Mouse (Mus musculus) midbrain, embryonic 10.5 days (tissue): ENCODE results near the gene Mrpl20. TPM values are rescaled to one million over a fixed set of nuclear protein-coding genes. Genes with fewer than 3 reads are reported as not detected.
A peak's percentile ranks its signal among the peaks of the same experiment; 100 is the strongest.

Experiments used
- DNase-seq: peaks from one replicate; pipeline ENCODE4 v3.0.0-alpha.2; 2017; ENCODE audit warnings: low spot score
- H3K27ac ChIP-seq: fragments of 300-500 bp; sonication (generic); replicated peaks from 2 replicates; pipeline ENCODE4 v1.5.1; 2016; ENCODE audit warnings: mild to moderate bottlenecking
- H3K27me3 ChIP-seq: fragments of 300-500 bp; sonication (generic); 2 replicates; pipeline ENCODE4 v1.6.1; 2016; ENCODE audit warnings: low read depth, mild to moderate bottlenecking; ENCODE audit not compliant: poor library complexity, severe bottlenecking
- H3K36me3 ChIP-seq: fragments of 300-500 bp; sonication (generic); 2 replicates; pipeline ENCODE4 v1.6.1; 2016; ENCODE audit warnings: mild to moderate bottlenecking, moderate library complexity
- H3K4me1 ChIP-seq: fragments of 300-500 bp; sonication (generic); 2 replicates; pipeline ENCODE4 v1.6.1; 2016
- H3K4me3 ChIP-seq: fragments of 300-500 bp; sonication (generic); 2 replicates; pipeline ENCODE4 v1.5.1; 2016; ENCODE audit warnings: mild to moderate bottlenecking, moderate library complexity
- H3K9me3 ChIP-seq: fragments of 300-500 bp; sonication (generic); replicated peaks from 2 replicates; pipeline ENCODE4 v1.6.1; 2016; ENCODE audit warnings: mild to moderate bottlenecking
- WGBS: fragments of 180-500 bp; shearing (Covaris S2); methylation state at CpG from one replicate; pipeline ENCODE4 v1.1.7; 2016; 5-methylcytosine and 5-hydroxymethylcytosine counted together
- polyA plus RNA-seq: library from polyadenylated mRNA; unstranded; fragments of >200 nt; fragmentation: Nextera tagmentation; extraction: Ambion mirVana; gene quantifications from 2 replicates; pipeline ENCODE4 v1.2.1, GENCODE M21; 2016

Gene Mrpl20
- 235 and 260 TPM in 2 replicates for polyA plus RNA-seq

DNA sequence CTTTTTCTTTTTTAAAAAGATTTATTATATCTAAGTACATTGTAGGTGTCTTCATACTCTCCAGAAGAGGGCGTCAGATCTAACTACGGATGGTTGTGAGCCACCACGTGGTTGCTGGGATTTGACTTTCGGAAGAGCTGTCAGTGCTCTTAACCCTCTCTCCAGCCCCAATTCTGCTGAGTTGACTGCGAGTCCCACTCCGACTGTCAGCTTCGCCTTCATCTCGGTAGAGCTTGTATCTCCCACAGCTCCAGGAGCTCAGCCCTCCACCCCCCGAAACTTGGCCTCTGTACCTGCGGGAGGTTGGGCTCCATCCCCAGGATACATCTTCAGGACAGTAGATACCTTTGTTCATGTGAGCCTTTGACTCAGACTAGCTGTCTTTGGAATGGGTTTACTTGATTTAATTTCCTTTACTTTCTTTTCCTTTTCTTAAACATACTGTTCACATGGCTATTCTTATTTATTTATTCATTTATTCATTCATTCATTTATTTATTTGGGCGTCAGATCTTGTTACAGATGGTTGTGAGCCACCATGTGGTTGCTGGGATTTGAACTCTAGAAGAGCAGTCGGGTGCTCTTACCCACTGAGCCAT lies at the start of gene Mrpl20:
Gene Mrpl20 (plus strand): TSS at position 138 of the 599 bp plus-strand sequence.
- Histone ChIP-seq H3K27me3 (no peaks in the 10 kb centered on the region), H3K4me1 (peaks cover 22% of the 10 kb centered on the region), H3K36me3 (peaks cover 29% of the 10 kb centered on the region), H3K9me3 (no peaks in the 10 kb centered on the region), H3K27ac (peak within 1 kb of the TSS; percentile 89), H3K4me3 (peak within 1 kb of the TSS; percentile 94)
- 7% methylated on average over 12 of the region's 12 CpGs for WGBS
- no peak for DNase-seq

DNA sequence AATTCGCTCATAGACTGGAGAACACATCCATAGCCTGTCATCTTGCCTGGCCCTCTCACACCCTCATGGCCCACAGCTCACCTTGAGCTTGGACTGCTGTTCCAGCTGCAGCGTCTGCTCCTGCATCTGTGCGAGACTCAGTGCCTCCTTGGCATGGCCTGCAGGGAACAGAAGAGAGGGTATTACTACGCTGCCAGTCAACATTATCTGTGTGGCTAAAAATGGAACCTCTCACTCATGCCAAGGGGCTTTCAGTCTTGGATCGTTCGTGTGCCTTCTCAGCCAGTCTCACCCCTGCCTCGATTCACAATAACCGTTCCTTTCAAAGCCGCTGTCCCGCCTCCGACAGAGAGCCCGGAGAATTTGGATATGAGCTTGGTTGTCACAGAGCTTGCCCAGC lies 45.7 kb upstream of the Mrpl20 start:
- WGBS: 93% methylated on average over 12 of the region's 12 CpGs
- no peaks in the 10 kb centered on the region for H3K9me3 ChIP-seq
- H3K36me3 ChIP-seq: peaks cover 62% of the 10 kb centered on the region
- no peaks in the 10 kb centered on the region for H3K27me3 ChIP-seq
- H3K4me1 ChIP-seq: peaks cover 29% of the 10 kb centered on the region
- H3K4me3 ChIP-seq: no peak overlapping the region
- no peak overlapping the region for H3K27ac ChIP-seq
- DNase-seq: no peak

DNA sequence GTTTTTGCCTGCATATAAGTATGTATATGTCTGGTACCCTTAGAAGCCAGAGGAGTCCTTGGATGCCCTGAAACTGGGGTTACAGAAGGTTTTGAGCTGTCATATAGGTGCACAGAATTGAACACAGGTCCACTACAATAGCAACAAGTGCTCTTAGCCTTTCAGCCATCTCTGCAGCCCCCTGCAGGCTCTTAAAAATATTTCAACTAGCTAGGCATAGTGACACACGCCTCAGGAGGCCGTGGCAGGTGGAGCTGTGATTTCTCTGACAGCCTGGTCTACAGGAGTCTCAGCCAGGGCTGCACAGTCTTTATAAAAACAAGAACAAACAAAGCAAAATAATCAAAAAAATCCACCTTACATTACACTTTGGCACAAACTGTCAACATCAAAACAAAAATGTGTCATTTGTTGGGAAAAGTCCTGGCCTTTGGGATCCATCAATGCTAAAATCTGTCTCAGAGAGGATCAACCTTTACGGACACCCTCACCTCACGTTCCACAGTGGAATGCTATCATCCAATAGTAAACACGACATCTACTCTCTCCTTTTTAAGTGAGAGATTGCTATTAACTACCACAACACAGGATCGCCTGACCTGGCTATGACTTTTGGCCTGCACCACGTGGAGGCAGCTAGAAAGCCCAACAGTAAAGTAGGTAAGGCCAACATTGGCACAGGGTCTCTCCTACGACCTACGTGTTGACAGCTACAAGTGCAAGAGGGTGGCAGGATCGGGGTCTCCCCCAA lies 42.6 kb upstream of the Mrpl20 start:
- Histone ChIP-seq H3K4me1 (peaks cover 35% of the 10 kb centered on the region), H3K27me3 (no peaks in the 10 kb centered on the region), H3K9me3 (no peaks in the 10 kb centered on the region), H3K36me3 (peaks cover 33% of the 10 kb centered on the region), H3K27ac (peak overlapping the region; percentile 84), H3K4me3 (peak overlapping the region; percentile 77)
- WGBS: 7% methylated on average over 10 of the region's 10 CpGs
- DNase-seq: no peak

DNA sequence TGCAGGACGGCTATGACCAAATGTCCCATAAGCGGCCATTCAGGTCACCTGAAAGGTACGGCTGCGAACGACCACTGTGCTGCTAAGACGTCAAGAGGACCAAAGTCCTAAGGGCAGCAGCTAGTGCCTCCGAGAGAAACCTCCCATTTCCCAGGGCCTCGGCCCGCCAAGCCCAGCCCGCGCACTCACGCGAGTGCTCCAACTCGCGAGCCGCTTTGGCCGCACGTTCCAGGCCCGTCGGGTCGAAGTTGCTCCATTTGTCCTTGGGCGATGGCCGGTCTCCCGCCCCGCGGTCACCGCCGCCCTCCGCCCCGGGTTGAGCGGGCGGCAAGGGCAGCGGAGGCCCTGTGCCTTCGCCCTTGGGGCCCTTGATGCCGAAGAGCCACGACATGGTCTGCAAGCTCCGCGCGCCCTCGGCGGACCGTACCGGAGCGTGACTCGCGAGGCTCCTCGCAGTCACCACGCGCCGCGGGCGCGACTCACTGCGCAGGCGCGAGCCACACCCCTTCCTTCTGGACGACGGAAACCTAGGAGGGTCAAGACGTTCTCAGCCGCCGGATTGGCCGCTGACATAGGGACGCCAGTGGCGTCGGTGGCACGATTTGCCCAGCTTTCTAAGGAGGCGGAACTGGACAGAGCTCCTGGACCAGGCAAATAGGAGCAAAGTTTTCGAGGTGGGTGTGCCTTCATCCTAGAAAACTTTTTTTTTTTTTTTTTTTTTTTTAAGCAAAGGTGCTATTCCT lies 41.9 kb upstream of the Mrpl20 start, which contains the start of gene Atad3a:
Gene Atad3a (minus strand): TSS at position 481 of the 743 bp plus-strand sequence.
- peak within 1 kb of the TSS; percentile 77 for H3K4me3 ChIP-seq
- peak within 1 kb of the TSS; percentile 84 for H3K27ac ChIP-seq
- H3K4me1 ChIP-seq: peaks cover 35% of the 10 kb centered on the region
- DNase-seq: peak; percentile 97
- H3K27me3 ChIP-seq: no peaks in the 10 kb centered on the region
- peaks cover 26% of the 10 kb centered on the region for H3K36me3 ChIP-seq
- under 1% methylated on average over 68 of the region's 68 CpGs for WGBS
- no peaks in the 10 kb centered on the region for H3K9me3 ChIP-seq

DNA sequence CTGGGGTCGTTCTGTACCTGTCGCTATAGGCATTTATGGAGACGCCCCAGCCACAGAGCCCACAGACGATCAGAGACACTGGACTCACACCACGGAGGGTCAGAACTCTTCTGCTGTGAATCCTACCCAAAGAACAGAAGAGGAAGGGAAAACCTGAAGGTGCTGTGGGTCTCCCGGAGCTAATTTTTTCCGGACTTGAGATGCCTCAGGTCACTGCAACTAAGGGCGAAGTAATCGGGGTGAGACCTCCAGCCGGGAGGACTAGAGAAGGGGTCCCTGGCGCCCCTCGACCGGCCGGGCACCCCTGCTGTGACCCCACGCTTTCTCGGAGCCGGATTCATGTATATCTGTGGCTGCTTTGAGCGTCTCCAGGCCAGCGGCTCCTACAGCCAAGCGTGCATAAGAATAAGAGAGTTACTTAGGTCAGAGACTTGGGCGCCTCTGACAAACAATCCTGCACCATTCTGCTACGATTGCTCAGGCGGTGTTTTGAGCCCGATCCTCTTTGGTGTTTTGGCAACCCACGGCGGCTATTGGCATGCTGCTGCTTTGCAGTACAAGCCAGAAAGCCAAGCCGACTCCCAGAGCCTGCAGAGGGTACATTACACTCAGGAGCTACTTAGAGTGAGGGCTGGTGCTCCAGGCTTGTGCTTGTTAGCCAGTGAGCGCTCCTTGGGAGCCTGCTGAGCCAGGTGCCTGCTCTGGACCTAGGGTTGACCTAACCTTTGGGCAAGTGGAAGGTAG lies 41.1 kb upstream of the Mrpl20 start:
- H3K27me3 ChIP-seq: no peaks in the 10 kb centered on the region
- H3K4me3 ChIP-seq: peak overlapping the region; percentile 77
- peaks cover 18% of the 10 kb centered on the region for H3K36me3 ChIP-seq
- no peaks in the 10 kb centered on the region for H3K9me3 ChIP-seq
- no peak for DNase-seq
- H3K4me1 ChIP-seq: peaks cover 35% of the 10 kb centered on the region
- H3K27ac ChIP-seq: peak overlapping the region; percentile 84
- WGBS: 3% methylated on average over 28 of the region's 28 CpGs

DNA sequence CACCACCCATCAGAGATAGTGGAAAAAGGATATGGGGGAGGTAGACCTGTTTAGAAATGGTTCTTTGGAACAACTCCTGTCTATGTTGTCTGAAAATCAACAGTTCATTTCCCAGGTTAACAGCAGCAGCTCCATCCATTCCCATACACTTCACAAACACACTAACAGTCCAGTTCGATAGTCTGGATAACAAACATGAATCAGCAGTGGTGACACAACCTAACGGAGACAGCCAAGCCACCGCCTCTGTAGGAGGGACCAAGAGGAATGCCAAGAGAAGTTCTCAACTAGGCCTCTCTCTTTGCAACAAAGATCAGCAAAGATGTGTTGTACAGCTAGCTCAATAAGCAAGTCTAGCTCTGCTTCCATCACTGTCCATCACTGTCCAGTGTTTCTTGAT lies 40.3 kb upstream of the Mrpl20 start:
- H3K4me3 ChIP-seq: peak overlapping the region; percentile 77; the same call in 1 of the 2 replicates
- 90% methylated on average over 3 of the region's 3 CpGs for WGBS
- no peaks in the 10 kb centered on the region for H3K27me3 ChIP-seq
- no peak for DNase-seq
- peaks cover 10% of the 10 kb centered on the region for H3K36me3 ChIP-seq
- H3K9me3 ChIP-seq: no peaks in the 10 kb centered on the region
- peaks cover 35% of the 10 kb centered on the region for H3K4me1 ChIP-seq
- no peak overlapping the region for H3K27ac ChIP-seq

DNA sequence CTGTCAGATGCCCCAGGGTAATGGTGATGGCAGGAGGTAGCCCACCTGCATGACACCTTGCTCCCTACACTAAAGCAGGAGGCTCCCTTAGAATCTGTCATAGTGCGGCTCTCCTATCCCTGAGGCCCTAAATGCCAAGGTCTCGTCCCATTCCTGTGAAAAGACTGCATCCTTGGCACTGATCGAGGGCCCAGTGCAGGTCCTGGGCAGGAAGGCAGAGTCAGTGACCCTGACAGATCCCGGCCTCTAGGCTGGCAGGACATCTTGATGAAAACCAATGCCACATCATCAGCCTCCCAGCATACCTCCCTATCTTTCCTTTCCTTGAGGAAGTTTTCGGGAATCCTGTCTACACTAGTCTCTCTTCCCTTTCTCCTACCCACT lies 33.2 kb upstream of the Mrpl20 start:
- Histone ChIP-seq H3K9me3 (no peaks in the 10 kb centered on the region), H3K36me3 (no peaks in the 10 kb centered on the region), H3K4me3 (peak overlapping the region; percentile 61), H3K27me3 (peaks cover 41% of the 10 kb centered on the region), H3K27ac (peak overlapping the region; percentile 91), H3K4me1 (peaks cover 28% of the 10 kb centered on the region)
- WGBS: 64% methylated on average over 5 of the region's 5 CpGs
- no peak for DNase-seq

DNA sequence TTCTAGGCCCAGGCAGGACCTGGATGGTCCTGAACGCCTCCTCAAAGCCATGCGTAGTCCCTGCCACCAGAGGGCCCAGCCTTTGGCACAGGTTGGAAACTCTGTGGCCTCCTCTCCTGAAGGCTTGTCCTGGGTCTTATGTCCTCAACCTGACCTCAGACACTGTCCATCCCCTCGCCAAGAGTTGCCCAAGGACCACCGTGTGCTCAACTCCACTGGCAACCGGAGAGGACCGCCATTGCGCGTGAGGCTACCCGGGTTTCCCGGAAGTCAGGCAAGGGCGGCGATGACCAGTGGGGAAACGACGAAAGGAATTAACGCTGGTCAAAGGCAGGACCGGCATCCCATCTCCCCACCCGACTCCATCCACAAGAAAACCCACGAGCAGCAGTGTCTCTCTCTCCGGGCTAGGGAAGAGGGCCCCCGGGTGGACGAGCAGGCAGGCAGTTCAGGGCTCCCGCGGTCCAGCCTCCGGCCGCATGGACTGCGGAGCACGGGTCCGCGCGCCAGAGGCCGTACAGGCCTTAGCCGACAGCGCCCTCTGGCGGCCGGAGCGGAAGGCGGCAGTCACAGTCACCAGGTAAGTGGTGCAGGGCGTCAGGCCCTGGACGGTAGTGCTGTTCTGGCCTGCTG lies 32.7 kb upstream of the Mrpl20 start:
- WGBS: under 1% methylated on average over 37 of the region's 39 CpGs
- Histone ChIP-seq H3K36me3 (no peaks in the 10 kb centered on the region), H3K4me3 (peak overlapping the region; percentile 61), H3K27ac (peak overlapping the region; percentile 91), H3K9me3 (no peaks in the 10 kb centered on the region), H3K4me1 (peaks cover 34% of the 10 kb centered on the region), H3K27me3 (peaks cover 46% of the 10 kb centered on the region)
- peak; percentile 91 for DNase-seq

DNA sequence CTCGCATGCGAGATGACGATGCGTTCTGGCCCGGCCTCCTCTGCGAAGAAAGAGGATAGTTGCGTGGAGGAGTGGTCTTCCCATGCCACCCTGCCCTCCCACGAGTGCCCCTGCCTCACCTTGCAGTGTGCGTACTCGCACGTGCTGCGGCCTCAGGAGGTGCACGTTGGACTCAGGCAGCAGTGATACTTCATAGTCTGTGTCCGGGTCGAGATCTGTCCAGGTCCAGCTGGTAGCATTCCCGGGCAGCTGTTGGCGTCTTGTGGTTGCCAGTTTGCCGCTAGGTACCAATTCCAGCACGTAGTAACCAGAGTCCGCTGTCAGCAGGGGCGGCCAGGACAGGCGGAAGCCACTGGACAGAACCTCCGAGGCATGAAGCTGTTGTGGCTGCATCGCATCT lies 32.1 kb upstream of the Mrpl20 start:
- peaks cover 40% of the 10 kb centered on the region for H3K4me1 ChIP-seq
- no peaks in the 10 kb centered on the region for H3K9me3 ChIP-seq
- peak; percentile 13 for DNase-seq
- H3K27ac ChIP-seq: peak overlapping the region; percentile 91
- H3K27me3 ChIP-seq: peaks cover 53% of the 10 kb centered on the region
- H3K36me3 ChIP-seq: no peaks in the 10 kb centered on the region
- WGBS: 45% methylated on average over 24 of the region's 24 CpGs
- peak overlapping the region; percentile 61 for H3K4me3 ChIP-seq

DNA sequence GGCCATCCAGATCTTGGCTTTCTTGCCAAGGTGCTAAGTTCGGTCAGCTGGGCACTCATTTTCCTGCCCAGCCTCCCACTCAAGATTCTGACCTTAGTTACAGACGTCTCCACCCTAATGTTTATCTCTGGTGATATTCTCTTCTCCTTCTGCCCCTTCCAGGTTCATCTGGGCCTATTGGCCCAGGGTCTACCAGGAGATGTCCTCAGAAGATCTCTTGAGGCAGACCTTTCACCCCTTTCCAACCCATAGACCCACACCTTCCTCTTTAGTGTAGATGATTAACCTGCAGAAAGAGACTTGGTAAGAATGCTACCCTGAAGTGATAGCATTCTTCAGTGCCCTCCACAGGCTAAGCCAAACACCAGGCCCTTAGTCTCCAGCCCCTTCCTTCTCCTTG lies 31.0 kb upstream of the Mrpl20 start:
- Histone ChIP-seq H3K4me3 (no peak overlapping the region), H3K9me3 (no peaks in the 10 kb centered on the region), H3K4me1 (peaks cover 49% of the 10 kb centered on the region), H3K27me3 (peaks cover 57% of the 10 kb centered on the region), H3K27ac (no peak overlapping the region), H3K36me3 (no peaks in the 10 kb centered on the region)
- no peak for DNase-seq
- WGBS: 87% methylated on average over 2 of the region's 2 CpGs

DNA sequence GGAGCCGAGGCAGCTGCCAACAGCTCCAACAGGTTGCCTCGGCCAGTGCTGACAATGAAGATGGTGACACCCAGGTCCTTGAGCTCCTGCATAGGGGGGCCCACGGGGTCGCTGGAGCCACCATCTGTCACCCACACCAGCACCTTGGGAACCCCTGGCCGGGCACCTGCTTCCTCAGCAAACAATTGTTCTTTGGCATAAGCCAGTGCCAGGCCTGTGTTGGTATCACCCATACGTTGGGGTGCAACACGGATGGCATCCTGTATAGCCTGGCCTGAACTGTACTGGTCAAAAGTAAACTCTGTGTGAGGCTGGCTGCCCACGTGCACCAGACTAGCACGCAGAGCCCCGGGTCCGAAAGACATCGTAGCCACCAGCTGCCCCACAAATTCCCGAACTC lies 29.9 kb upstream of the Mrpl20 start:
- 91% methylated on average over 13 of the region's 13 CpGs for WGBS
- no peaks in the 10 kb centered on the region for H3K9me3 ChIP-seq
- DNase-seq: no peak
- no peak overlapping the region for H3K4me3 ChIP-seq
- H3K36me3 ChIP-seq: no peaks in the 10 kb centered on the region
- peaks cover 57% of the 10 kb centered on the region for H3K27me3 ChIP-seq
- H3K27ac ChIP-seq: no peak overlapping the region
- peaks cover 60% of the 10 kb centered on the region for H3K4me1 ChIP-seq
